ENCODE assay signal across 26 mouse cellular contexts in genomic region chr2:170903029-170903306, GRCm38 (mm10).
A peak's percentile ranks its signal among the peaks of the same experiment; 100 is the strongest.
DNase-seq lines count a peak whose midpoint lies in the region; ATAC-seq and TF ChIP-seq lines count a peak whose summit lies in the region.
"Had no signal": no experiment of that assay in that cellular context is flagged by ENCODE, and none has a peak within 500 bp of the region (broad histone marks: within the 10 kb centered on the region; RNA-seq: fewer than 3 reads in every experiment).

No protein-coding gene starts in this region.

- no peaks in the 10 kb centered on the region for H3K9me3 ChIP-seq in hindbrain, embryonic 15.5 days
- 0 out of 2 replicates have a peak, but pooled peaks cover 3% of the 10 kb centered on the region for H3K9me3 ChIP-seq in hindbrain, postnatal 0 days (ENCODE audit: low read length)
- peaks cover 2% of the 10 kb centered on the region; the same call in 1 of the 2 replicates for H3K9me3 ChIP-seq in forebrain, embryonic 11.5 days (ENCODE audit: control insufficient read depth, low read length)
- no peaks in the 10 kb centered on the region for H3K9me3 ChIP-seq in forebrain, embryonic 16.5 days (ENCODE audit: control insufficient read depth, low read length)
- no peaks in the 10 kb centered on the region for H3K9me3 ChIP-seq in midbrain, embryonic 15.5 days
- H3K9me3 ChIP-seq: embryonic facial prominence, embryonic 12.5 days; heart, embryonic 13.5 days; lung, embryonic 15.5 days had no signal

- TF ChIP-seq CTCF in hindbrain, postnatal 0 days (IDR thresholded peaks at IDR 0.05; ENCODE audit: low read depth) = no peak

- no peaks in the 10 kb centered on the region for H3K36me3 ChIP-seq in hindbrain, embryonic 15.5 days
- no peaks in the 10 kb centered on the region for H3K36me3 ChIP-seq in hindbrain, postnatal 0 days (ENCODE audit: insufficient read depth, low read length)
- H3K36me3 ChIP-seq in forebrain, embryonic 11.5 days (ENCODE audit: control insufficient read depth, insufficient read depth, low read length) = no peaks in the 10 kb centered on the region
- H3K36me3 ChIP-seq in forebrain, embryonic 16.5 days (ENCODE audit: control insufficient read depth, insufficient read depth) = no peaks in the 10 kb centered on the region
- H3K36me3 ChIP-seq in midbrain, embryonic 15.5 days (replicated peaks) = no peaks in the 10 kb centered on the region
- H3K36me3 ChIP-seq: embryonic facial prominence, embryonic 12.5 days; heart, embryonic 13.5 days; hindbrain, embryonic 10.5 days; limb, embryonic 12.5 days; liver, embryonic 15.5 days; lung, embryonic 15.5 days had no signal

- peaks cover 13% of the 10 kb centered on the region; the same call in 1 of the 2 replicates for H3K4me1 ChIP-seq in hindbrain, embryonic 15.5 days (replicated peaks)
- no peaks in the 10 kb centered on the region for H3K4me1 ChIP-seq in hindbrain, postnatal 0 days (ENCODE audit: insufficient read depth, low read length)
- H3K4me1 ChIP-seq in forebrain, embryonic 11.5 days (replicated peaks; ENCODE audit: control insufficient read depth, insufficient read depth, low read length) = no peaks in the 10 kb centered on the region; the same call in 1 of the 2 replicates
- peaks cover 7% of the 10 kb centered on the region; the same call in 1 of the 2 replicates for H3K4me1 ChIP-seq in forebrain, embryonic 16.5 days (replicated peaks; ENCODE audit: control insufficient read depth, insufficient read depth, low read length)
- peaks cover 15% of the 10 kb centered on the region for H3K4me1 ChIP-seq in midbrain, embryonic 15.5 days
- H3K4me1 ChIP-seq: embryonic facial prominence, embryonic 12.5 days; heart, embryonic 13.5 days; liver, embryonic 15.5 days; lung, embryonic 15.5 days had no signal

- H3K27me3 ChIP-seq in hindbrain, embryonic 15.5 days = no peaks in the 10 kb centered on the region
- H3K27me3 ChIP-seq in hindbrain, postnatal 0 days (ENCODE audit: insufficient read depth, low read length) = no peaks in the 10 kb centered on the region
- H3K27me3 ChIP-seq in forebrain, embryonic 11.5 days (ENCODE audit: control insufficient read depth, insufficient read depth, low read length) = no peaks in the 10 kb centered on the region
- no peaks in the 10 kb centered on the region for H3K27me3 ChIP-seq in forebrain, embryonic 16.5 days (replicated peaks; ENCODE audit: control insufficient read depth, insufficient read depth, low read length)
- H3K27me3 ChIP-seq in midbrain, embryonic 15.5 days (replicated peaks) = no peaks in the 10 kb centered on the region
- H3K27me3 ChIP-seq: embryonic facial prominence, embryonic 12.5 days; heart, embryonic 13.5 days; limb, embryonic 12.5 days; liver, embryonic 15.5 days; lung, embryonic 15.5 days; Patski had no signal

- H3K4me3 ChIP-seq in hindbrain, embryonic 15.5 days = no peak overlapping the region
- no peak overlapping the region for H3K4me3 ChIP-seq in hindbrain, postnatal 0 days (ENCODE audit: low read length)
- H3K4me3 ChIP-seq in forebrain, embryonic 11.5 days (ENCODE audit: low read depth, low read length) = no peak overlapping the region
- no peak overlapping the region for H3K4me3 ChIP-seq in forebrain, embryonic 16.5 days (replicated peaks; ENCODE audit: low read length)
- H3K4me3 ChIP-seq in midbrain, embryonic 15.5 days = no peak overlapping the region
- H3K4me3 ChIP-seq: embryonic facial prominence, embryonic 12.5 days; heart, embryonic 13.5 days; hindbrain, embryonic 10.5 days; limb, embryonic 12.5 days; liver, embryonic 15.5 days; lung, embryonic 15.5 days had no signal

- no peak for DNase-seq in hindbrain, postnatal 0 days (ENCODE audit: low spot score)
- DNase-seq in forebrain, embryonic 11.5 days (ENCODE audit: low spot score) = peak; percentile 60
- DNase-seq in gastrocnemius, adult 18-20 months (ENCODE audit: low spot score) = no peak
- DNase-seq in left cerebral cortex, adult 11 months (ENCODE audit: low spot score) = no peak
- DNase-seq: adrenal gland, postnatal 10 days; cerebellum, adult 8-10 months; cerebellum, postnatal 36 days; embryo, embryonic 11 days; gastrocnemius, postnatal 10 days; heart, postnatal 10 days; kidney, adult 9 months; kidney, postnatal 10 days; lung, postnatal 36 days; right cerebral cortex, postnatal 14 days; thymus, postnatal 4 days had no signal

- ATAC-seq in hindbrain, embryonic 15.5 days (ENCODE audit: low FRiP score, low read depth) = no peak
- ATAC-seq in hindbrain, postnatal 0 days = no peak
- peak; percentile 78 for ATAC-seq in forebrain, embryonic 11.5 days (replicated peaks; ENCODE audit: low FRiP score)
- ATAC-seq in forebrain, embryonic 16.5 days = peak; percentile 52
- no peak for ATAC-seq in midbrain, embryonic 15.5 days (replicated peaks)
- ATAC-seq: intestine, postnatal 0 days; Patski had no signal

- 0 out of 2 replicates have a peak overlapping the region, but pooled peaks have one; percentile 30 for H3K4me2 ChIP-seq in hindbrain, embryonic 15.5 days
- no peak overlapping the region for H3K4me2 ChIP-seq in hindbrain, postnatal 0 days (ENCODE audit: low read depth, low read length)
- H3K4me2 ChIP-seq in forebrain, embryonic 11.5 days (ENCODE audit: low read depth, low read length, severe bottlenecking) = no peak overlapping the region
- H3K4me2 ChIP-seq in forebrain, embryonic 16.5 days (ENCODE audit: low read length) = 0 out of 2 replicates have a peak overlapping the region, but pooled peaks have one; percentile 5
- H3K4me2 ChIP-seq in midbrain, embryonic 15.5 days = peak overlapping the region; percentile 13; the same call in 1 of the 2 replicates
- H3K4me2 ChIP-seq: embryonic facial prominence, embryonic 12.5 days; heart, embryonic 13.5 days; liver, embryonic 15.5 days; lung, embryonic 15.5 days had no signal

- 61% methylated on average over 7 of the region's 7 CpGs for WGBS in hindbrain, embryonic 15.5 days
- WGBS in hindbrain, postnatal 0 days = 59% methylated on average over 7 of the region's 7 CpGs
- WGBS in forebrain, embryonic 11.5 days = 41% methylated on average over 7 of the region's 7 CpGs
- WGBS in forebrain, embryonic 16.5 days = 7% methylated on average over 7 of the region's 7 CpGs
- 35% methylated on average over 7 of the region's 7 CpGs for WGBS in midbrain, embryonic 15.5 days

- no peak overlapping the region for H3K27ac ChIP-seq in hindbrain, embryonic 15.5 days (replicated peaks)
- no peak overlapping the region for H3K27ac ChIP-seq in hindbrain, postnatal 0 days
- peak overlapping the region; percentile 77 for H3K27ac ChIP-seq in forebrain, embryonic 11.5 days (ENCODE audit: low read depth, low read length)
- peak overlapping the region; percentile 56; the same call in 1 of the 2 replicates for H3K27ac ChIP-seq in forebrain, embryonic 16.5 days (ENCODE audit: low read length)
- peak overlapping the region; percentile 53 for H3K27ac ChIP-seq in midbrain, embryonic 15.5 days
- H3K27ac ChIP-seq: embryonic facial prominence, embryonic 12.5 days; heart, embryonic 13.5 days; hindbrain, embryonic 10.5 days; liver, embryonic 15.5 days; lung, embryonic 15.5 days had no signal

- H3K9ac ChIP-seq in hindbrain, embryonic 15.5 days = no peak overlapping the region
- H3K9ac ChIP-seq in hindbrain, postnatal 0 days (replicated peaks; ENCODE audit: low read length) = no peak overlapping the region
- no peak overlapping the region for H3K9ac ChIP-seq in forebrain, embryonic 11.5 days (ENCODE audit: low read length)
- H3K9ac ChIP-seq in forebrain, embryonic 16.5 days (replicated peaks; ENCODE audit: low read depth, low read length) = no peak overlapping the region
- no peak overlapping the region for H3K9ac ChIP-seq in midbrain, embryonic 15.5 days
- H3K9ac ChIP-seq: embryonic facial prominence, embryonic 12.5 days; heart, embryonic 13.5 days; limb, embryonic 12.5 days; liver, embryonic 15.5 days; lung, embryonic 15.5 days had no signal

Comparison
In these comparisons a context has a peak if more than half of its experiments do, and no peak if none do; other contexts are left out.
1. H3K4me2 ChIP-seq: peak in hindbrain, embryonic 15.5 days (single experiment), forebrain, embryonic 16.5 days (single experiment) and midbrain, embryonic 15.5 days (single experiment); none in hindbrain, postnatal 0 days (single experiment) and forebrain, embryonic 11.5 days (single experiment).
2. ATAC-seq: peak in forebrain, embryonic 11.5 days (single experiment) and forebrain, embryonic 16.5 days (single experiment); none in hindbrain, embryonic 15.5 days (single experiment), hindbrain, postnatal 0 days (single experiment) and midbrain, embryonic 15.5 days (single experiment).
3. H3K27ac ChIP-seq: peak in forebrain, embryonic 11.5 days (single experiment), forebrain, embryonic 16.5 days (single experiment) and midbrain, embryonic 15.5 days (single experiment); none in hindbrain, embryonic 15.5 days (single experiment) and hindbrain, postnatal 0 days (single experiment).